Mouse (Mus musculus): ENCODE results near the gene Tut7.

DNA sequence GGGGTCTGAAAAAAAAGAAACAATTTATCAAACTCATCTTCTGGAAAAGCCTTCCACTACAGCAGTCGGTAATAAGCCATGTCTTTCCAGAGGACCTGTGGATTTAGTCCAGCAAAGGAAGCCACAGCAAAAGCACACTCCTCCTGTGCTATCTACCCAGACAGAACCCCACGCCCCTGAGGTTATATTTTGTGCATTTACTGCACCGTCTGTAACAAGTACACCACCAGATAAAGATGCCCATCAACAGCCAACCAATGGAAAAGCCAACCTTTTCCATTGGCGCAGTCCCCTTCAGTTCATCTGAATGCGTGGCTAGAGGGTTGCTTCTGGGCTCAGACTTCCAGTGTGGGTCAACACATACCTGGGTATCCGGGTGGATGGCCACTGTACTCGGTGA, 60.2 kb downstream of the Tut7 start:
- TF ChIP-seq POLR2A (IDR thresholded peaks at IDR 0.05; ENCODE audit: extremely low read depth, insufficient read depth, low read length) (no peak), CTCF (IDR thresholded peaks at IDR 0.05; ENCODE audit: extremely low read depth, insufficient read depth, low read length) (no peak)

Measured in cortical plate, adult 2 months (tissue).